Comparison of ENCODE assay signal across 9 mouse cellular contexts in genomic region chr15:83565434-83565833, GRCm38 (mm10). TPM values are rescaled to one million over a fixed set of nuclear protein-coding genes. Genes with fewer than 3 reads are reported as not detected.
DNase-seq lines count a peak whose midpoint lies in the region.
"Had no signal": no experiment of that assay in that cellular context is flagged by ENCODE, and none has a peak within 500 bp of the region (broad histone marks: within the 10 kb centered on the region; RNA-seq: fewer than 3 reads in every experiment).

No protein-coding gene starts in this region.

- intact Hi-C loops in heart, postnatal 36 days (cut with DNase I): loop anchor here (2.0 kb wide), 1 partner anchor 41 kb away; no protein-coding TSS in a partner anchor

- peak; percentile 58 for DNase-seq in spleen, adult 12 weeks (ENCODE audit: low spot score)
- no peak for DNase-seq in spleen, adult 18-20 months
- peak; percentile 71 for DNase-seq in c-Kit-positive CD71-positive TER-119-positive erythroid progenitor cells, embryonic 14.5 days (ENCODE audit: low spot score)
- peak; percentile 36 to 40 for DNase-seq in heart, postnatal 36 days
- peak; percentile 66 to 75 for DNase-seq in spleen, postnatal 4 days (ENCODE audit: low spot score in 2 of 2)
- DNase-seq in layer of hippocampus, postnatal 25 days (ENCODE audit: extremely low spot score in 1 of 2, low spot score in 1 of 2): no peak
- no peak for DNase-seq in right cerebral cortex, postnatal 36 days (ENCODE audit: low spot score in 2 of 2)
- no peak for DNase-seq in cerebellum, postnatal 4 days (ENCODE audit: low spot score in 2 of 2)
- DNase-seq: thymus, postnatal 14 days had no signal

RNA-seq across cellular contexts. Expression of gene Mcat, which starts 1.8 kb away (rescaled TPM):
- 10 to 100 TPM; 37.8 to 39.3 TPM for total RNA-seq in heart, postnatal 36 days (2021)
- 10 to 100 TPM; 26.3 to 29.5 TPM for total RNA-seq in layer of hippocampus, postnatal 25 days (2021)

RNA-seq across cellular contexts. Expression of gene Tspo, which starts 2.0 kb away (rescaled TPM):
- total RNA-seq in heart, postnatal 36 days (2021): 10 to 100 TPM; 60.2 to 68.3 TPM
- total RNA-seq in layer of hippocampus, postnatal 25 days (2021): 1 to 10 TPM; 3.5 to 4.6 TPM

RNA-seq across cellular contexts. Expression of gene Ttll12, which starts 29.5 kb away (rescaled TPM):
- 1 to 10 TPM; 5.6 to 6.5 TPM for total RNA-seq in heart, postnatal 36 days (2021)
- total RNA-seq in layer of hippocampus, postnatal 25 days (2021): 10 to 100 TPM; 13.2 to 13.5 TPM

RNA-seq across cellular contexts. Expression of gene Bik, which starts 38.8 kb away (rescaled TPM):
- total RNA-seq in heart, postnatal 36 days (2021): 10 to 100 TPM; 11.6 to 13.1 TPM
- not detected for total RNA-seq in layer of hippocampus, postnatal 25 days (2021)

RNA-seq across cellular contexts. Expression of gene Ttll1, which starts 54.7 kb away (rescaled TPM):
- 10 to 100 TPM; 47.3 to 53.2 TPM for total RNA-seq in heart, postnatal 36 days (2021)
- total RNA-seq in layer of hippocampus, postnatal 25 days (2021): 10 to 100 TPM; 38.1 to 39.1 TPM

Comparison
In these comparisons a context has a peak if more than half of its experiments do, and no peak if none do; other contexts are left out.
1. DNase-seq: peak in spleen, adult 12 weeks (single experiment), c-Kit-positive CD71-positive TER-119-positive erythroid progenitor cells, embryonic 14.5 days (single experiment), heart, postnatal 36 days (2 of 2) and spleen, postnatal 4 days (2 of 2); none in spleen, adult 18-20 months (0 of 2), layer of hippocampus, postnatal 25 days (0 of 2), right cerebral cortex, postnatal 36 days (0 of 2) and cerebellum, postnatal 4 days (0 of 2).
2. RNA of gene Tspo, which starts 2.0 kb away (total RNA-seq): 60.2 to 68.3 TPM in heart, postnatal 36 days; 3.5 to 4.6 TPM in layer of hippocampus, postnatal 25 days; every median in the first group is over 10 times any median in the second.